Mouse (Mus musculus) midbrain, embryonic 15.5 days (tissue): Measurements from ENCODE around the gene Nle1. TPM values are rescaled to one million over a fixed set of nuclear protein-coding genes. Genes with fewer than 3 reads are reported as not detected.

ENCODE experiments used
- polyA plus RNA-seq: library from polyadenylated mRNA; unstranded; fragments of >200 nt; fragmentation: Nextera tagmentation; extraction: Ambion mirVana; gene quantifications from 2 replicates; pipeline ENCODE4 v1.2.1, GENCODE M21; 2015

Gene Nle1
- polyA plus RNA-seq, 1 experiment from 2014 or later = 36.8 TPM

Other genes with a start within 250 kb of the Nle1 start
- 0.11 and 0.56 TPM in 2 replicates for gene Cct6b, start 144.1 kb downstream of the Nle1 start, polyA plus RNA-seq
- gene Zfp830, start 144.1 kb downstream of the Nle1 start, polyA plus RNA-seq = 28.3 and 31.9 TPM in 2 replicates
- gene Lig3, start 127.3 kb downstream of the Nle1 start, polyA plus RNA-seq = 27.4 and 29.1 TPM in 2 replicates
- 4.1 and 4.6 TPM in 2 replicates for gene Rffl, start 37.2 kb downstream of the Nle1 start, polyA plus RNA-seq
- gene Rad51d, start 17.8 kb downstream of the Nle1 start, polyA plus RNA-seq = 12.1 and 13.9 TPM in 2 replicates
- 0.78 and 1.2 TPM in 2 replicates for gene Fndc8, start 16.3 kb downstream of the Nle1 start, polyA plus RNA-seq
- gene Unc45b, start 2.1 kb upstream of the Nle1 start, polyA plus RNA-seq = 1.3 and 2.0 TPM in 2 replicates
- gene Slfn5, start 42.9 kb upstream of the Nle1 start, polyA plus RNA-seq = 1.4 and 1.8 TPM in 2 replicates
- 1.9 and 2.2 TPM in 2 replicates for gene Slfn9, start 83.4 kb upstream of the Nle1 start, polyA plus RNA-seq
- gene Slfn8, start 112.4 kb upstream of the Nle1 start, polyA plus RNA-seq = 0.26 and 0.27 TPM in 2 replicates
- gene Slfn2, start 156.7 kb upstream of the Nle1 start, polyA plus RNA-seq = 1.6 and 2.2 TPM in 2 replicates
- gene Slfn1, start 208.4 kb upstream of the Nle1 start, polyA plus RNA-seq = 0.09 and 0.15 TPM in 2 replicates